Mouse (Mus musculus) right cerebral cortex, postnatal 10 days (tissue): ENCODE measurements around the gene Asb7.

Experiments
- DNase-seq, 2 experiments: peaks; one replicate each; pipeline ENCODE4 v3.0.0; 2021; ENCODE audit warnings: low spot score in 2 of 2

Gene Asb7

GRCm38 (mm10) chr7:66689294-66689619, at the start of gene Asb7:
Gene Asb7, minus strand, starts transcription at chr7:66689596.
- DNase-seq = no peak

GRCm38 (mm10) chr7:66737418-66737817, 48.0 kb upstream of the Asb7 start:
- DNase-seq = no peak

DNA sequence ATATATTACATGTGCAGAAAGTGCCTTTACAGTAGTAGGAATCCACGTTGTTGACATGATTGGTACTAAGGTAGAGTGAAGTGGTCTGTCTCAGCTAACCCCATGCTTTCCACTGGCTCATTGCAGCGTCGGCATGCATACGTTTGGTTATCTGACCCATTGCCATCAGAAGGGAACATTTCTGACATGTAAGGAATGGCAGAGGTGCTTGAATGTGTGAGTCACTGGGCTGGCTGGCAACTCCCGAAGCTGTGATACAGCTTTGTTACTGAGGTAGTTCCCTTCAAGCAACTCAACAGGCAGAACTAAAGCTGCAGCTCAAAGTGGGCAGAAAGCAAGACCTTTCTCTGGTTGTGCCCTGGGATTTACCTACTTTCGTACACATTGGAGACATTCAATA, 45.6 kb upstream of the Asb7 start:
- no peak for DNase-seq

DNA sequence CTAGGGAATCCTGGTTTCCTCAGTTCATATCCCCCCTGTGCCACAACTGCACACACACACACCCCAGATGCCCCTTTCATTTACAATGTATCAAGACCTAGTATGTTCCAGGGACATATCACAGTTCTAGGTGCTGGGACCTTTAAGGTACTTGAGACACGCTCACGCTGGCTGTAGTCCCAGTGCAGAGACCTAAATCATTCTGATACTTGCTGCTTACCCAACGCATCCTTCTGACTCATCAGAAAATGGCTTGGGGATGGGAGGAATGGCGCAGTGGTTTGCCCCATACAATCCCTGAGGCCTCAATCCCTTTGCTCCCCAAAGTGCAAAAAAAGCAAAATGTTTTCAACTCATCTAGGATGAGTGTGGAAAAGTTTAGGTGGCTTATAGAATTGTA, 45.1 kb upstream of the Asb7 start:
- DNase-seq = no peak

- DNase-seq = no peak
These were observed 44.5 kb upstream of the Asb7 start for GRCm38 (mm10) chr7:66733882-66734281.

GRCm38 (mm10) chr7:66733431-66733830, 44.0 kb upstream of the Asb7 start:
- DNase-seq = no peak

DNA sequence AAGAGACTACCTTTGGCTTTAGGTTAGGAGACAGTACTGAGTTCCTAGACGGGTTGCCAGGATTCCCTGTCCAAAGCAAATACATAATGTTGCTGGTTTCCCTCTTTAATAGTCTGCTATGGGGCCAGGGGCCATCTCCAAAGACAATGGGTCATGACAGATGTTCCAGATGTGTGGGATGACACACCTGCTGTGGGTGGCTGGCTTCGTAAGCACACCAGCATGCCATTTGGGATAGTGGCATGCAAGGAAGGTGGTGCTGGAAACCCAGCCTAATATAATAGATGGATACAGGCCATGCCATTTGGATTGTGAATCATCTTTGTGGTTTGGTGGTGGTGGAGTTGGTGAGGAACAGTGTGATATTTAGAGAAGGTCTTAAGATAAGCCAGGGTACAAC, 39.8 kb upstream of the Asb7 start:
- DNase-seq = no peak

- DNase-seq = no peak
These were observed 38.7 kb upstream of the Asb7 start for GRCm38 (mm10) chr7:66728072-66728471.

GRCm38 (mm10) chr7:66724954-66725353, 35.6 kb upstream of the Asb7 start:
- no peak for DNase-seq

DNA sequence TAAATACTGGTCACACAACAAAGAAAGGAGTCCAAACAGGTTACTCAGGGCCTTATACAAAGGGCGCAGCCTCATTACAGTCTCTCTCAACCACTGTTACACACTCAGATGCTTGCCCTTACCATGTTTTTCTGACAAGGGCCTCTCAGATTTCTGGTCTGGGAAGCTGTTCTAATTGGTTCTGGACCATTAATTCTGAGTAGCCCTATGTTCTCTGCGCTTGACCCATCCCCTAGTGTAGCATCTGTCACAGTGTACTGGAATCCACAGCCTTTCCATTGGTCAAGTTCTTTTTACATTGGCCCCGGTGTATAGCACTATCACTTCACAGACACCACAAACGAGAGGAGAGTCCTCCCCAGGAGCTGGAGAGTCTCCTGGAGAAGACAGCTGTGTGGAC, 35.1 kb upstream of the Asb7 start:
- DNase-seq = no peak

DNA sequence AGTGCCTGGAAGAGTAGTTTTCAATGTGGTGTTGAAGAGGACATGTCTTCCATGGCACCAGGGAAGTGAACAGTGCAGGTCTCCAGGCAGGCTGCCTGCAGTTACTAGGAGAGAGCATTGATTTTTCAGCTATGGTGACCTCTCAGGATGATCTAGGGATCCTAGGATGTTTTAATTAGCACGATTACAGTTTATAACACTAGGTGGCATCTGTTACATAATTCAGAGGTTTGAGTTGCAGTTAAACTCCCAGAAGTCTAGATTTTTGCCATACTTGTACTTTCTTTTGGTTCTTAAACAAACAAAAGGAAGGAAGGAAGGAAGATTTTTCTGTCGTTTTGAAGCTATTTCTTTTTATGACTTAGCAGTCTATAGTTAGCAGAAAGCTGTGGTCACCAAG, 21.8 kb upstream of the Asb7 start:
- peak in 1 of 2 experiments; percentile 13 for DNase-seq

DNA sequence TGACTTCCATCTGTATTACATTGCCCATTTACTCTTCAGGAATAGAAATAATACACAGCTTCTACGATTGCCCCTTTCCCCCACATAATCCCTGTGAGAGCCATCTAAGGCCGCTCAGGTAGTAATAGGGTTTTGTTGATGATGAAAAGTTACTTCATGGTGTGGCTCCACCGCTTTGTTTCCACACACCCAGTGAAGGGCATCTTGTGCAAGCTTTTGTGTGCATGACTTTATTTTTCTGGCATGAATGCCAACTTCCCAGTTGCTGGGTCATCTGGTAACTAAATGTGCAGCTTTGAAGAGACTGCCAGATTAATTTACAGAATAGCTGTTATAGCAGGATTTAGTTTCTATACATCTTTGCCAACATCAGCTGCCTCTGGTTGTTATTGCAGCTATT, 15.2 kb upstream of the Asb7 start:
- DNase-seq = no peak

DNA sequence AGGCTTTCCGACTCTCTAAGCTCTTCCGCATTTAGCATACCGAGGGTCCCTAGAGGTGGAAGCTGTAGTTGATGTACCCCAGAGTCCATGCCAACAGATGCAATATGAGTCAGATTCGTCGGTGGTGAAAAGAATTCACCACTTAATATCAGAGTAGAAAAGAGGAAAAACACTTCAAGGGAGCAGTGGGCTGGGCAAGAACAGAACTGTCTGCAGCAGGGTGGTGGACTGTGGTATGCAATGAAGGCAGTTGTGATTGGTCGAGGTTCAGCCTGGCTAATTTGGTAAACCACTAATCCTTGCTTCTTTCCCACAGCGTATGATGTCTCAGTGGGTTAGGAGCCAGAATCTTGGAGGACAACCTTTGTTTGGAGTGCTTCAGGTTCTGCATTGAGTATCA, 13.3 kb upstream of the Asb7 start:
- peak in 1 of 2 experiments; percentile 7 for DNase-seq

- DNase-seq = no peak
These were observed 5.1 kb upstream of the Asb7 start for GRCm38 (mm10) chr7:66694467-66694866.

DNA sequence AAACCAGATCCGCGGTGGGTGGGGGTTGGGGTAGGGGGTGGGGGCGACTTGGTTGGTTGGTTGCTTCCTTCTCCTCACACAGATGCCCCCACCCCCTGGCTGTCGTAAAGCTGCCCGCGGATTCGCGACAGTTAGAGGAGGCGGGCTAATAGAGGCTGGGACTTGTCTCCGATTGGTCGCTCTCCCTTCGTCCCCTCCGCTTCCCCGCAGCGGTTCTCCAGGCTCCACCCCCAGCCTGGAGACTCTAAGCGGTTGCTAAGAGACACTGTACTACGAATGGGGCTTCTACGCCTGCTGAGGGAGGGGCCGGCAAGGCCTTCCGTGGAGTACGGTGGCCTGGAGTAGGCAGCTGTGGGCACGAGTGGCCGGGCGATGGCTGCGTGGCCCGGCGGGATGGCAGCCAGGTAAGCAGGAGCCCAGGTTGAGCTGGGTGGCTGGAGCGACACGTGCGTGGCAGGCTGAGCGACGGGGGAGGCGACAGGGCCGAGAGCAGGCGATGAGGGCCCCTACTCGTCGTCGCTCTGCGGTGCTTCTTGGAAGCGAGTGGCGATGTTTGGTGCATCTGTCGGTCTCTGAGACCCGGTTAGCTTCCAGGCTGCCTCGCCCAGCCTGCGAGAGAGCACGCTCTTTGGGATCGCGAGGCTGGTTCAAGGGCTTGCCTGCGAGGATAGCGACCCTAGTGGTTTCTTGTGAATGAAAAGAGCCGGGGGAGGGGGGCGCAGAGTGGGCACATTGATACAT, 394 bp upstream of the Asb7 start, which contains the start of gene Lins1:
Gene Lins1, plus strand, starts transcription at position 270 of the 741 bp plus-strand sequence.
- peak; percentile 99 to 100 for DNase-seq

- no peak for DNase-seq
These were observed 675 bp downstream of the Asb7 start for GRCm38 (mm10) chr7:66688721-66689120.

DNA sequence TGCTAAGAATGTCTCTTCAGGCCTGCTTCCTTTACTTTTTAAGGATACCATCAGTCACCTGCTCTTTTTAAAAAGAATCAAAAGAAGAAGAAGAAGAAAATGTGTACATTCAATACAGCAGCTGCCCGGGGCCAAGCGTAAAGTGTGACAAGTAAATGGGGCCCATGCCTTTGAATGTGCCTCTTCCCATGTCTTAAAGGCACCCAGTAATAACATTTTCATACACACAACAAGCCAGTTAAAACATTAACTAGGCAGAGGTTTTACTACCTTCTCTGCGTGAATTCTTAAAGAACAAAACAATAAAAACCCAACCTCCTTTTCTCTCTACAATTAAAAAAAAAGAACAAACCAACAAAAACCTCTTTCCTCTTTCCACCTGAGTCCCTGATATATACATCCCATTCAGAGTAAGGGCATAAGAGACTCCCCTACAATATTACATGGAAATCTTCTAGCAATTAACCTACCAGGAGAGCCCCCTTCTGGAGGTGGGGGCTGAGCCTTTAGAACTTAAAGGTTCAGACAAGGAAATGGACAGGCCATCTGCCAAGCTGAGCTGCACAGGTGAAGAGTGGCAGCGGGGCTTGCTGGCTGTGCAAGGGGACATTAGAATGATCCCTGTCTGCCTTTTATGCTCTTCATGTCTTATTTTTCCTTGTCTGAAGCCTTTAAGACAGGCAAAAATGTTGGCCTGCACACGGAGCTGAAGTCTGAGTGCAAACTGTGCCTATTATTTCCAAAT, 7.1 kb downstream of the Asb7 start:
- DNase-seq = no peak

DNA sequence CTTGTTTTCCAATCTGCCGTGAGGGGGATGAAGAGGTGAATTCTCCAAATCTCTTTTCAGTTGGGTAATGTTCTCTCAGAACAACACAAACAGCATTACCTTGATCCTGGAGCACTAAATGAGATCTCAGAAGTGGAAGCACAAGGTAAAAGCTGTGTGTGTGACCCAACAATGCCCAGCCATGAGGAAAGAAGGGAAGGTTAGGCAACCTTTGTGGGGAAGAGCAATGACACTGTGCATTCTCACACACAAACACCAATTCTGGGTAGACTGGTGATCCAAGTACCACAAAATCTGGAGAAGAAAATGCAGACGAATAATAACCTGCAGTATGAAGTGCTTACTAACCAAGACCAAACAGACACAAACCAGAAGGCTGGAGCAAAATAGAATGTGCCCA, 13.6 kb downstream of the Asb7 start:
- DNase-seq = no peak

- DNase-seq = no peak
These were observed 22.3 kb downstream of the Asb7 start for GRCm38 (mm10) chr7:66667064-66667463.

DNA sequence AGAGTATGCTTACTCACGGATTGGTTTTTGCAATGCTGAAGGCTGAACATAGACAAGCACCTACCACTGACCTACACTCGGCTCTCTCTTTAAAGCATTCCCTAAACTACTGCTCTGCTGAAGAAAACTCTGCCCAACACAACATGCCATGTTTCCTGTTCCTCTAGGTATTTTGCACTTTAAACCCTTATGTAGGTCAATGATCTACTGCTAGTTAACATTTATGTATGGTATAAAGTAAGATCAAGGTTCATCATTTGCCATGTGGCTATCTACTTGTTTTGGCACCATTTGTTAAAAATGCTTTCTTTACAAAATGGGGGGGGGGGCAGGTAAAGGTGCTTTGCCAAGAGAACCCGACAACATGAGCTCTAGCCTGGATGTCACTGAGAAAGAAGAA, 25.8 kb downstream of the Asb7 start:
- no peak for DNase-seq

- DNase-seq = peak; percentile 85 to 87
These were observed 27.8 kb downstream of the Asb7 start for GRCm38 (mm10) chr7:66661572-66661971.

DNA sequence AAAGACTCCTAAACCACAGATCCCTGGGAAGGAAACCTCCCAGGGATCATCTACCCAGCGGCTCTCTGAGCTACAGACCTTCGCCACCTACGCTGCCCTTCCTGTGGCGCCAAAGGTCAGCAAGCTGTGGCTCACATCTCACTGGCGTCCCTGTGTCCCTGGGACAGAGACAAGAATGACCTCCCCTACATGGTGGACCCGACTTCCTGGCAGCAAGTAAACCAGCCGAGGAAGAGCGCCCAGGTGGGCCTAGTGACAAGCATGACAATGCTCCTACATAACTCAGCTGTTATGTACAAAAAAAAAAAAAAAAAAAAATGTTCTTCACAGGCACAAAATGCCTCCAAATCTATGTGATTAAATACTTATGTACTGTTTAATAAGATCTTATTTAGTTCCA, 28.4 kb downstream of the Asb7 start:
- peak in 1 of 2 experiments; percentile 30 for DNase-seq

GRCm38 (mm10) chr7:66660291-66660690, 29.1 kb downstream of the Asb7 start:
- DNase-seq = no peak
